Mouse (Mus musculus): ENCODE measurements around the gene Tmem184a.

Gene Tmem184a

DNA sequence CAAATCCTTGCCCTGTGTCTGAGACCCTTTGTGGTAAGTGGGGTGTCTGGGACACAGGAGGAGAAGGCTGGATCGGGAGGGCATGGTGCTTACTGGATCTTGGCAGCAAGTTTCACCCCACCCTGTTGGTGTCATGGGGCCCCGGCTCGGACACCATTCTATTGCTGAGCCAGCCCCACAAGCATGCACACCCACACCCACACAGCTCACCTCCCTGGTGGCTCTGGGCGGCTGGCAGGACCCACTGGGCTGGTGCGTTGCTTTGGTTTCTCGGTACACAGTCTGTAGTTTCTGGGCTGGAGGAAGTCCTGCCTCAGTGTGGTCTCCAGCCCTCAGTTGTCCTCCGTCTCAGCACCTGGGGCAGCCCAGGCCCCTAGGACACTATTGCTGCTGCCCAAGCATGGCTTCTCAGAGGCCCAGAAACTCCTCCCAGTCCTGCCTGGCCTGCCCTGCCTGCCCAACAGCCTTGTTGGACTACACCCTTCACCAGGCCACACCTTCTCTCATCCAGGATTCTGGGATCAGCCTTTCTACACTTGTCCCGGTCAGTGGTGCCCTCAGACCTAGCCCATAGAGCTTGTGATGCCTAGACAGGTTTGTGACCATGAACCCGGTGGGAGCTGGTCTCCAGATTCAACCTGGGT lies at the start of gene Tmem184a:
Tmem184a (minus strand) TSS at position 380 of the 644 bp plus-strand sequence.
- DNase-seq (ENCODE audit: low spot score), result no peak

DNA sequence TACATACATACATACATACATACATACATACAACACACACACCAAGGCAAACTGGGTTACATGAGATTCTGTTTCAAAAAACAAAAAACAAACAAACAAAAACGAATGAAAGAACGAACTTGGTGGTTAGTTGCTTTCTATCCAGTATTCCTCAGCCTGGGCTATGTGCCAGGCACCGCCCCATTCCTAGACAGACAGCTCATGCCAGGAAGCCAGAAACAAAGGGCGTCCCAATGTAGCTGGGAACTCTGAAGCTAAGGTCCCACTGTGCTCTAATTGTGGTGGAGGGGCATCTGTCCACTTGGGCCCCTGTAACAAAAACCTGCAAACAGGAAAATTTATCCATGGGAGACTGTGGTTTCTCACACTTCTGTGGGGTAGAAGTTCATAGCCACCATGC lies 43.0 kb upstream of the Tmem184a start:
- peak; percentile 52 for DNase-seq (ENCODE audit: low spot score)

DNA sequence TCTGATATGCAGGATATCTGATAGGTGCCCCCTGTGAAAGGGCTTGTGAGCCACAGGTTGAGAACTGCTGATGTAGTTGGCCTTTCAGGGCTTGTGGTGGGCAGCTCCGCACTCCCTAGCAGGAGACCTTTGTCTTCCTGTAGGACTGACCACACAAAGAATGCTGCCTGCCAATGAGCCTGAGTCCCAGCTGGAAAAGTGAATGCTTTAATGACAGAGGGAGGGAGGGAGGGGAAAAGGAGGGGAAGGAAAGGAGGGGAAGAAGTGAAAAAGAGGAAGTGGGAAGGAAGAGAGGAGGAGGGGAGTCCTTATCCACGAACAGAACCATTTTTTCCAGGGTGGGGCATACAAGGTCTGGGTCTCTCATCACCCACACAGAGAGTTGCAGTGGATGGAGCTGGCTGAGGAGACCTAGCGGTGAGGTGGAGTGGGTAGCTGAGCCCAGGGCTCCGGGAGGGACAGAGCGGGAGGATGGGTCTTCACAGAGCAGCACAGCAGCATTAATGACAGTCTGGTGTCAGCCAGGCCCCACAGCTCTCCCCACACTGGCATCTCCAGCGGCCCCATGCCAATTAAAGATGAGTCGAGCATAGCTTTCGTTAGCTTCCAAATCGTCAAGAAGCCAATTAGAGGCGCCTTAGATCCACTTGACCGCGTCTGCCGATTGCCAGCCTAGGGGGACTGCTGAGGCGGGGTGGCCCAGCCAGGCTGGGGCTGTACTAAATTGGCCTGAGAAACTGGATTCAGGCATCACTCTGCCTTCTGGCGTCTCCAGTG lies 40.8 kb upstream of the Tmem184a start:
- DNase-seq (ENCODE audit: low spot score), result no peak

DNA sequence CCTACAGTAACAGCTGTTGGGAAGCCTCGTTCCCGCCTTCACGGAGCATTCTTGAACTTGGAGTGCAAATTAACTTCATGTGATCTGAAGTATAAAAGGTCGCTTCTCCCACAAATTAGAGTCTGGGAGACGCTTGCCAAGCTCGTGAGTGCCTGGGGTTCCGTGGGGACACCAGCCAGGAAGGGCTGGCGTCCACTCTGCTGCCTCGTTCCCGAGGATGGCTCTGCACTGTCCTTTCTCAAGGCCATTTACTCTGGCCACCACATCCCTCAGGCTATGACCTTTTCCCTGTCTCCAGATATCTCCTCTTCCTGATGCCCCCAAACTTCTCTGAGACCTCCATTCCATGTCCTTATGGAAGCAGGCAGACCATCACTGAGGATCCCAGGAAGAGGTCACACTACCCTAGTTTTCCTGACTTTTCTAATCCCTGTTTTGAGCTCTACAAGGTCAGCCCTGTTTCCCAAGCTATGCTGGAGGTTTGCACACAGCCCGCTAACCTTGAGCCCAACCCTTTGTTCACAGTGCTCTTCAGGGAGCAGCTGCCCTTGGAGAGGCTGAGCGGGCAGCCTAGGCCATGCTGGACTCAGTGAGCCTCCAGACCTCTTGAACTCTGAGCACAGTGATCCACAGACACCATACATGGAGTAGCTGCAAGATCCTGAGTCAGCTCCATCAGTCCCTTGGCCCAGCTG lies 30.1 kb upstream of the Tmem184a start:
- DNase-seq (ENCODE audit: low spot score), result peak; percentile 51

DNA sequence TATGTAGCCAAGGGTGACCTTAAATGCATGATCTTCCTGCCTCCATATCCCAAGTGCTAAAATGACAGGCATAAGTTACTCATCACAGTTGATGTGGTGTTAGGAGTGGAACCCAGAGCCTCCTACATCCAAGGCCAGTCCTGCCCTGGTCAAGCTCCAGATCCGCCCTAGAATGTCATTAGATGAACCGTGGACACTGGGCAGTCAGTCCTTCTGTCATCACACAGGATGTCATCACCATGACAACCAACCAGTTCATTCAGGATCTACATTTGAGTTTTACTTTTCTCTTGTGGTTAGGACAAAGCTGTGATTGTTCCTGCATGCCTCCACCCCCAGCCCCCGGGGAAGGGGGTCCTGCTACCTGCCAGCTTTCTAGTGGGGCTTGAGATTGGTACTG lies 19.4 kb upstream of the Tmem184a start:
- no peak for DNase-seq (ENCODE audit: low spot score)

DNA sequence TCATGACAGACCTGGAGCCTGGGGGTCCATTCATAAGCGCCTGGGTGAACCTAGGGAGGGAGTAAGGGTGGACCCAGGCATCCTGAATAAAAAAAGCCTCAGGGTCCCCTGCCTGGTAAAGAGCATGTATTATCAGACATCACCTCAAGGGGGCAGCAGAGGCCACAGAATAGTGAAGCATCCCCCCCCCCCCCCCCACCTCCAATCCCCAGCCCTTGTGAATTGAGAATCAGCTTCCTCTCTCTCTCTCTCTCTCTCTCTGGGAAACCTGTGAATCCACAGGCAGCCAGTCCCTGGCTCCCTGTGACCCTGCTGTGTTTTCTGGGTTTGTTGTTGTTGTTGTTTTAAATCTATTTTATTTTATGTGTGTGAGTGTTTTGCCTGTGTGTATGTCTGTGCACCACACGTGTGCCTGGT lies 18.8 kb upstream of the Tmem184a start:
- peak; percentile 35 for DNase-seq (ENCODE audit: low spot score)

DNA sequence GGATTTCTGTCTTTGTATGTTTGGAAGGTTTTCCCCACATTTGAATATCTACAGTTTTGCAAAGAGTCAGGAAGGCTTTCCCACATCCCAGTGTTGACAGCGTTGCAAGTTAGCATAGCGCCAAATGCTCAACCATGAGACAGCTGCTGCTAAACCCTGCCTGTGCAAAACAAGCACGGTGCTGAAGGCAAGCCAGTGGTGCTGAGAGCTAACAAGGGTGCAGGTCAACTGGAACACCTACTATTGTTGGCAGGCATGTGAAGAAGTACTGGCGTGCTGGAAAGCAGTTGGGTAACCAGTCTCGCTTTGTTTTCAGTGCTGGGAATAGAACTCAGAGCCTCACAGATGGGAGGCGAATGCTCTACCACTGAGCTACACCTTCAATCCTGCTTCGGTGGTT lies 16.0 kb upstream of the Tmem184a start:
- no peak for DNase-seq (ENCODE audit: low spot score)

DNA sequence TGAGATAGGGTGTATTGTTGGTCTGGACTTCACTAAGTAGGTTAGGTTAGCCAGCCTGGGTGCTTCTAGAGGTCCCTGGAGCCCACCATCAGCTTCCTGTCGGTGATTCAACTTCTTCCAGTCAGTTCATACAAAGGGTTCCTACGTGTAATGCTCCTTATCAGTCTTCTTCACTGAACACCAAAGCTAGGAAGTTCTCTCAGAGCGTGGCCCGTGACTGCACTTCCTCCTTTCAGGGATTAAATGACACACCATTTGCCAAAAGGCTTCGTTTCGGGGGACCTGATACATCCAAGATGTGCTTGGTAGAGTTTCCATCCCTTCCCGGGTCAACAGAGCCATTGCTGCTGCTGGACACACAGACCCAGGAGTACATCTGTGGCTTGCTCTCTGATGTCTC lies 12.4 kb upstream of the Tmem184a start:
- DNase-seq (ENCODE audit: low spot score), result no peak

DNA sequence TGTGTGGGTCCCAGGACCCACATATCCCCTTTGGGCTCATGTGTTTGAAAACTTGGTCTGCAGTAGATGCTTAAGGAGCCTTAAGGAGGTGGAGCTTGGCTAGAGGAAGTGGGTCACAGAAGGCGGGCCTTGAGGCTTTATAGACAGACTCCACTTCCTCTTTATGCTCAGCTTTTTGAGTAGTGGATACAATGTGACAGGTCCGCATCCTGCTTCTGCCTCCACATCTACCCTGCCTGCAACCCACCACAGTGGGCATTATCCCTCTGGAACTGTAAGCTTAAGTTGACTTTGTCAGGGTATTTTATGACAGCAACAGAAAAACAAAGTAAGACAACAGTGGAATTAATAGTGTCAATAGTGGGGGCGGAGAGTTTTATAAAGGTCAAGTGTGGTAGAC lies 11.0 kb upstream of the Tmem184a start:
- no peak for DNase-seq (ENCODE audit: low spot score)

DNA sequence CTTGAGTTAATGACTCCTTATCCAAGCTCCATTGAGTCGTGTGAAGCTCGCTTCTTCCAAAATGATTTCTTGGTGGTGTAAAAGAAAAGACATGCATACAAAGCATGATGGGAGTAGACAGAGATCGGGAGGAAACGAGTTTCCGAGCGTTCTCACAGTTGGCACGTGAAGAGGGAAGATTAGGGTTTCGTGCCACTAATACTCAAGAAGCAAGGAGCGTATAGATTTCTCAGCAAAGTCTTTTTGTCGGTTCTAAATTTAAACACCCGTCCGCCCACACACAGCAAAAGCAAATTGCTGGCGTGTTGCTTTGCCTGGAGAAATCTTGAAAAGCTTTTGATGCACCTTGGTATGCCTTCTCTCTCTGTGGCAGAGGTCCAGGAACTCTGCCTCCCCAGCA lies 9.7 kb upstream of the Tmem184a start:
- no peak for DNase-seq (ENCODE audit: low spot score)

DNA sequence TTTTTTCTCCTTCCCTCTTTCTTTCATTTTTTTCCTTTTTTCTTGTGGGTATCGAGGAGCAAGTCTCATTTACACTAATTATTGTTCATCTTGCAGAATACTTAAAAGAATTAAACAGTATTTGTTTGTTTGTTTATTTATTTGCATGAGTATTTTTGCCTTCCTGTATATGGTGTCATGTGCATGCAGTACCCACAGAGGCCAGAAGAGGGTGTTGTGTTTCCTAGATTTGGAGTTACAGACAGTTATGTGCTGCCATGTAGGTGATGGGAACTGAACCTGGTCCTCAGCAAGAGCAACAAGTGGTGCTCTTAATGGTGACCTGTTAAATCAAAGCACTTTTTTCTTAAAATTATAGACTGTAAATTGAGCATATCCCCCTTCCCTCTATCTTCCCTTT lies 7.9 kb upstream of the Tmem184a start:
- DNase-seq (ENCODE audit: low spot score), result no peak

DNA sequence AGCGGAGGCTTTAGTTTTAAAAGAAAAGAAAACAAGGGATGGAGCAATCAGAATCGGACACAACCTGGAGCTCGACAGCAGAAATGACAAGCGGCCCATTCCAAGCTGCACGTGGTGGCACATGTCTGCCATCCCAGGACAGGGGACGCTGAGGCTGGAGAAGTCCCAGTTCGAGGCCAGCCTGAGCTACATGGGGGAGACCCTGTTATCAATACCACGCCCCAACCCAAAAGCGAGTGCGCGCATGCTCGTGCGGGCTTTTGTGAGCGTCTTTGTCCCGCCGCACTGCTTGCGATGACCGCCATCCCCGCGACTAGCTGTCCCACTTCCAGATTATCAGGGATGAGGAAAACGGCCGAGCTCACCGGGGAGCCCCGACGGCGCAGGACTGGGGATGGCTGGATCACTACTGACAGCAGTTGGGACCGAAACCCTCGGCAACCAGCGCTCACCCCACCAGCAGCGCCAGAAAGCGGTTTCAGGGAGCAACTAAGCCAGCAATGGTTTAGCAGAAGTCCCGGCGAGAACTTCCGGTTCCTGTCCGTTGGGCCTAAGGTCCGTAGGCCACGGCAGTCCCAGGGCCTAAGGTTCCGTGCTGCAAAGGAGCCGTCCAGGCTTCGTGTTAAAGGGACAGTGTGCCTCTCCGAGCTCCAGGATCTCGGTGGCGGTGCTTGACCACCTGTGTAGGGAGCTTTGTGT lies 6.8 kb upstream of the Tmem184a start, which contains the start of the genes Gm26938 and Psmg3:
Gm26938 (minus strand) TSS at position 51 of the 699 bp plus-strand sequence.
Psmg3 (minus strand) TSS at position 529 of the 699 bp plus-strand sequence.
- DNase-seq (ENCODE audit: low spot score), result peak; percentile 89

DNA sequence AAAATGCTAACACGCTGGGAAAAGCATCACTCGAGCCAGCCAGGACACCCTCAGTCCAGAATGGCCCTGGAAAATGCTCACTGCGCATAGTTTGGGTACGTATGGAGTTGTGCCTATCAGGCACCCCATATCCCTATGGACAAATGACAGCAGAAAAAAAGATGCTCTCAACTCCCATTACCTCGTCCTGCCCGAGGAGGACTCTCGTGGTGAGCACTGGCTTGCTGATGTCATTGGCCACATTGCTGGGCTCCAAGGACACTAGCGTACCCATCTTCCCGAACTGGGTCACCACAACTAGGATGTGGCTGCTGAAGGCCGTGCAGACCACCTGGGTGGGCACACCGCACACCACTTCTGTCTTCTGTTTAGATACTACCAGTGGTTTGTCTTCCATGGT lies 6.2 kb upstream of the Tmem184a start:
- no peak for DNase-seq (ENCODE audit: low spot score)

DNA sequence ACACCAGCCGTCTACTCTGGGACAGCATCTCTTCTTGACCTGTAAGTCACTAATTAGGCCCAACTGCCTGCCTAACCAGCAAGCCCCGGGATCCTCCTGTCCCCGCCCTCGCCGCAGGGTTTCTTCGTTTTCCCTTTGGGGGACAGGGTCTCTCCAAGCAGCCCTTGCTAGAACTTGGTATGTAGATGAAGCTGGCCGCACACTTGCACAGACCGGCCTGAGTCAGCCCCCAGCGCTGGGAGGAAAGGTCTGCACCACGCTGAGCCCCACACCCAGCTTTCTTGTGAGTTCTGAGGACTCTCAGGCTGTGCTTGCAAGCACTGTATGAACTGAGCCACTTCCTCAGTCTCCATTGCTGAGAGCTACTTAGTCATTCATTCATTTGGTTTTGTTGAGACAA lies 4.8 kb upstream of the Tmem184a start:
- DNase-seq (ENCODE audit: low spot score), result no peak

DNA sequence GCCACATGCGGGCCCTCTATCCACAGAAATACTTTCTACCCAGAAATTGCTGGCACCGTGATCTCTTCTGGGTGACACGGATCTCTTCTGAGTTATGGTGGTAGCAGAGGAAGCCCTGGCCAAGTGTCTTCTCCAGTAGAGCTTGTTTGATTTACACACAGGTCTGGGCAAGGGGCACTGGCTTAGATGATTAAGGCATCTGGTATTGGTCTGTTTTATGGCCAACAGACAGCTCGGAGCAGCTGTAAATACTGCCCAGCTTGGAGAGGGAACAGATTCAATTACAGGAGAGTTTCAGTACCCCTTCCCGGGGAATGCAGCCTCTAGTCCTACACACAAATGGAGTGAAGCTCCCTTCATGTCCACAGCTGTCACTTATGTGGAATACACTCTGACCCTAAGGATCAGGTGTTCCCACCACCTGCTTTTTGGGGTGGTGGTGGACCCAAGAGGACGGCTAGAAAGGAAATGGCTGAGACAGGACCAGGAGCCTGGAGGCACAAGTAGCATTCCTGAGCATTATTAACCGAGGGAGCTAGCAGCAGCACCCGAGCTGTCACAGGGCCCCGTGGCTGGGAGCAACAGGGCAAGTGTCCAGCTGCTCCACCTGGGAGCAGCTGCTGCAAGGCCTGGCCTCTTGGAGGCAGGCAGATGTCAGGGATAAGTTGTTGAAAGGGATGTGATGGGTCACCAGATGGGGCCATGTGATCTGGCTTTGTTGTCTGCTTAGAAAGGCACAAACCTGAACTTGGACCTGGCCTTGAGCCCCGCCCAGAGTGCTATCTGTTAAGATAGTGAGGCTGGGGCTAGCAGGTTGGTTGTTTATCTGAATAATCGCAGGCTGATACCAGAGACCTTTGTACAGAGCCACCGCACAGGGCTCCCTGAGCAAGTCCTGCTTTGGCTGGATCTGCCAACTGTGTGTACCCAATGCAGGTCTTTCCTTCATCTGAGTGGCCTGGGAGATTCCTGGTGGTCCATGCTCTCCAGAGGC lies 2.0 kb upstream of the Tmem184a start:
- DNase-seq (ENCODE audit: low spot score), result no peak

DNA sequence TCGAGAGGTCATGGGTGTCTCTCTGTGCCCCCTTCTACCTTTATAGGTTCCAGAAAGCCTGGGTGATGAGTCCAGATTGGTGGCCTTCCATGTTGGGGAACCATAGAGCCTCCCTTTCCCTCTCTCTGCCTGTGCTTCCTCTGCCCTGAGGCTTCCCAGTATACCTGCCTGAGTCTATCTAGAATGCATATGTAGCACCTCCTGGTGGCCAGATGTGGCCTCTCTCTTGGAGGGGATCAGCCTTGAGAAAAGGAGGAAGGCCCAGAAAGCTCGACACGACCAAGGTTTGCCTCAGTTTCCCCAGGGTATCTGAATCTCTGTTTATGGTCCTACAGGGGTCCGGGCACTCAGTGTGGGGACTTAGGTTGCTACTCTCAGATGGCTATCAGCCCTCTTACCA lies 916 bp downstream of the Tmem184a start:
- peak; percentile 54 for DNase-seq (ENCODE audit: low spot score)

DNA sequence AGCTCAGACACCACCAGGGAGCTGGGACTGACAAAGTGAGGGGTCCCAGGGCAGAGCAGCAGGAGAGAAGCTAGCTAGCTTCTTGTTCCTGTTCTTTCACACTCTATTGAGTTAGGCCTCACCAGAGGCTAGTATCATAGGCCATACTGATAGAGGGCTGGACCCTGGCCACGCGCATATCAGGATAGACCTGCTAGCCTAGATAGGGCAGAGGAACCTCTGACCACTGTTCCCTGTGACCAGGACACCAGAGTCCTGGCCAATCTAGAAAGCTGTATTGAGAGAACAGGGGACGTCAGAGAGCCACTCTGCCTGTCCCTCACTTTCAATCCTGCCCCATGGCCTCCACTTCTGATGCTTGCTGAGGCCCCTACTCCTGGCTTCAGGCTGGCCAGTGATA lies 1.7 kb downstream of the Tmem184a start:
- DNase-seq (ENCODE audit: low spot score), result no peak

DNA sequence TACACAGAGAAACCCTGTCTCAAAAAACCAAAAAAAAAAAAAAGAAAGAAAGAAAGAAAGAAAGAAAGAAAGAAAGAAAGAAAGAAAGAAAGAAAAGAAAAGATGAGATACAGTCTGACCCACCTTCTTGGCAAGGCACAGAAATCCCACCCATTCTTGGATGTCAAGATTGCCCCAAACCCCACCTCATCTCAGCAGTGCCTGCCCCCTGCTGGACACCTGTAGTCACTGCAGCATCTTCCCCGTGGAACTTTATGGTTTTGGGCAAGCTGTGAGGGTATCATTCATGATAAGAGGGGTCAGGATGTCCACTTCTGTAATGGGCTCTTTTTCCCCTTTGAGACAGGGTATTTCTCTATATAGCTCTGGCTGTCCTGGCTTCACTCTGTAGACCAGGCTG lies 2.4 kb downstream of the Tmem184a start:
- no peak for DNase-seq (ENCODE audit: low spot score)

DNA sequence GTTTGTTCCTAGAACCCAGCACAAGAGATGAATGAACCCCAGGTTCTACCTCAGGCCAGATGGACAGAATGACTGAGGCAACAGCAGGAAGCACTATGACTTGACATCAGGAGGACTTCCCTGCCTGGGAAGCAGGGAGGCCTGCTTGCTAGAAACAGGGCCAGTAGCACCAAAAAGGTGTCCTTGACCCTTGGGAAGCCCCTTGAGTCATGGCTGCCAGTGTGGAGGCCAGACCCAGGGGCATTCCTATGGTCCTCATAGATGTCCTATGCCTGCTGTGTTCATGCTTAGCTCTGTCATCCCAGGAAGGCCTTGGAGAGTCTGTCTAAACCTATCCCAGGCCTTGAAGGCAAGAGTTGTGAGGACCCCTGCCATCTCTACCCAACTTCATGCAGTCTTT lies 3.3 kb downstream of the Tmem184a start:
- DNase-seq (ENCODE audit: low spot score), result no peak

DNA sequence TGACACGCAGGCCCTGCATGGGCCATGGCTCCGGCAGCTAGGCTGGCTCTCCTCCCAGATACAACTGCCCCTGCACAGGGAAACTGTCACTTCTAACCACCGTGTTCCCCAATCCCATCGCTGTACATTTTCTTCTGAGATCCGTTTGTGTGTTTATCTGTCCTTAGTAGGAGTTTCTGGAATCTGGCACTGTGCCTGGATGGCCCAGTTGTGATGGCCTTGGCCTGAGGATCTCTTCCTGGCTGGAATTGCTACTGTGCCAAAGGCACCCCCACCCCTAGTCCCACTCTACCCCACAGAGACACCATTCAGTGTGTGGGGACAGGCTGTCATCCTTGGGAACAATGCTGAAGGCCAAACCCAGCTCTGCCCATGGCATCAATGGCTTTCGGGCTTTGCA lies 3.8 kb downstream of the Tmem184a start:
- peak; percentile 43 for DNase-seq (ENCODE audit: low spot score)

DNA sequence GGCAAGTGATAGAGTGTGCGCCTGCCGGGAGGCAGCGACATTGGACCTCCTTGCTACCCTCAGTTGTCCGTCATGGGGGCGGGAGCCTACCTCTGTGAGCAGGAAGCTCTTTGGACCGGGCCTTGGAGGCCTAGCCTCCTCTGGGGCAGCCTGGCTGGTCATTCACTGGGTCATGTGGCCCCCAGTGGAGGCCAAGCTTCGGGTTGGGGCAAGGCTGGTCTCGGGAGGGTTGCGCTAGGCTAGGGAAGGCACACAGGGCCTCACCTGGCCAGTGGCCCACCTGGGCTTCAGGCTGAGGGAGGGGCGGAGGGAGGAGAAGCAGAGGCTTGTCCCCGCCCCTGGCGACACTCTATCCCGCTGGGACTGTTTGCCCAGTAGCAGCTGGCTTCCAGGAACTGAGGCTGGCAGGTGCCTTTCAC lies 5.7 kb downstream of the Tmem184a start:
- no peak for DNase-seq (ENCODE audit: low spot score)

Data from ovary, postnatal 36 days (tissue).